Mouse (Mus musculus): ENCODE results near the gene Mpp5. TPM values are rescaled to one million over a fixed set of nuclear protein-coding genes. Genes with fewer than 3 reads are reported as not detected.

The Mpp5 gene
- polyA plus RNA-seq, 1 experiment from 2014 or later, result 26.5 TPM

- H3K36me3 ChIP-seq (ENCODE audit: control insufficient read depth, insufficient read depth, low read length), result no peaks in the 10 kb centered on the region
- H3K4me3 ChIP-seq (ENCODE audit: low read depth, low read length), result peak overlapping the region; percentile 60
- H3K27me3 ChIP-seq (ENCODE audit: control insufficient read depth, insufficient read depth, low read length), result no peaks in the 10 kb centered on the region
- H3K4me1 ChIP-seq (replicated peaks; ENCODE audit: control insufficient read depth, insufficient read depth, low read length), result peaks cover 8% of the 10 kb centered on the region; the same call in 1 of the 2 replicates
- peak overlapping the region; percentile 81; the same call in 1 of the 2 replicates for H3K27ac ChIP-seq (ENCODE audit: low read depth, low read length)
- peak overlapping the region; percentile 67 for H3K4me2 ChIP-seq (ENCODE audit: low read depth, low read length, severe bottlenecking)
- no peak for DNase-seq (ENCODE audit: low spot score)
- H3K9me3 ChIP-seq (ENCODE audit: control insufficient read depth, low read length), result no peaks in the 10 kb centered on the region
- peak overlapping the region; percentile 93 for H3K9ac ChIP-seq (ENCODE audit: low read length)
- ATAC-seq (replicated peaks; ENCODE audit: low FRiP score), result no peak
- WGBS, result under 1% methylated on average over 22 of the region's 22 CpGs
Observed at GRCm38 (mm10) chr12:78862254-78862730, 113.6 kb downstream of the Mpp5 start.

GRCm38 (mm10) chr12:78865434-78865833 is 116.7 kb downstream of the Mpp5 start:
- peaks cover 8% of the 10 kb centered on the region; the same call in 1 of the 2 replicates for H3K4me1 ChIP-seq (replicated peaks; ENCODE audit: control insufficient read depth, insufficient read depth, low read length)
- whole genome bisulfite sequencing, result 96% methylated on average over 1 of the region's 1 CpGs

GRCm38 (mm10) chr12:78868115-78868514 is 119.4 kb downstream of the Mpp5 start:
- Histone ChIP-seq H3K9ac (ENCODE audit: low read length) (no peak overlapping the region), H3K9me3 (ENCODE audit: control insufficient read depth, low read length) (no peaks in the 10 kb centered on the region), H3K27me3 (ENCODE audit: control insufficient read depth, insufficient read depth, low read length) (no peaks in the 10 kb centered on the region), H3K4me1 (replicated peaks; ENCODE audit: control insufficient read depth, insufficient read depth, low read length) (peaks cover 1% of the 10 kb centered on the region; the same call in 1 of the 2 replicates), H3K4me3 (ENCODE audit: low read depth, low read length) (no peak overlapping the region), H3K4me2 (ENCODE audit: low read depth, low read length, severe bottlenecking) (no peak overlapping the region), H3K36me3 (ENCODE audit: control insufficient read depth, insufficient read depth, low read length) (no peaks in the 10 kb centered on the region; the same call in 1 of the 2 replicates), H3K27ac (ENCODE audit: low read depth, low read length) (no peak overlapping the region)
- no peak for DNase-seq (ENCODE audit: low spot score)
- WGBS, result 89% methylated on average over 1 of the region's 1 CpGs
- no peak for ATAC-seq (replicated peaks; ENCODE audit: low FRiP score)

More at GRCm38 (mm10) chr12:78865434-78865833, 116.7 kb downstream of the Mpp5 start:
- DNase-seq (ENCODE audit: low spot score), result no peak
- H3K9ac ChIP-seq (ENCODE audit: low read length), result no peak overlapping the region
- H3K36me3 ChIP-seq (ENCODE audit: control insufficient read depth, insufficient read depth, low read length), result no peaks in the 10 kb centered on the region; the same call in 1 of the 2 replicates
- no peak overlapping the region for H3K4me3 ChIP-seq (ENCODE audit: low read depth, low read length)
- ATAC-seq (replicated peaks; ENCODE audit: low FRiP score), result no peak
- no peaks in the 10 kb centered on the region for H3K27me3 ChIP-seq (ENCODE audit: control insufficient read depth, insufficient read depth, low read length)
- no peaks in the 10 kb centered on the region for H3K9me3 ChIP-seq (ENCODE audit: control insufficient read depth, low read length)
- no peak overlapping the region for H3K4me2 ChIP-seq (ENCODE audit: low read depth, low read length, severe bottlenecking)
- no peak overlapping the region for H3K27ac ChIP-seq (ENCODE audit: low read depth, low read length)

- Histone ChIP-seq H3K4me2 (ENCODE audit: low read depth, low read length, severe bottlenecking) (no peak overlapping the region), H3K36me3 (ENCODE audit: control insufficient read depth, insufficient read depth, low read length) (peaks cover 11% of the 10 kb centered on the region; the same call in 1 of the 2 replicates), H3K9me3 (ENCODE audit: control insufficient read depth, low read length) (no peaks in the 10 kb centered on the region), H3K27me3 (ENCODE audit: control insufficient read depth, insufficient read depth, low read length) (no peaks in the 10 kb centered on the region), H3K4me3 (ENCODE audit: low read depth, low read length) (no peak overlapping the region), H3K9ac (ENCODE audit: low read length) (no peak overlapping the region), H3K4me1 (replicated peaks; ENCODE audit: control insufficient read depth, insufficient read depth, low read length) (no peaks in the 10 kb centered on the region), H3K27ac (ENCODE audit: low read depth, low read length) (no peak overlapping the region)
- WGBS, result 96% methylated on average over 3 of the region's 3 CpGs
- no peak for DNase-seq (ENCODE audit: low spot score)
- ATAC-seq (replicated peaks; ENCODE audit: low FRiP score), result no peak
Observed at GRCm38 (mm10) chr12:78874581-78874980, 125.9 kb downstream of the Mpp5 start.

- H3K4me2 ChIP-seq (ENCODE audit: low read depth, low read length, severe bottlenecking), result no peak overlapping the region
- no peak overlapping the region for H3K9ac ChIP-seq (ENCODE audit: low read length)
- ATAC-seq (replicated peaks; ENCODE audit: low FRiP score) (no peak), DNase-seq (ENCODE audit: low spot score) (no peak)
- no peaks in the 10 kb centered on the region for H3K9me3 ChIP-seq (ENCODE audit: control insufficient read depth, low read length)
- H3K36me3 ChIP-seq (ENCODE audit: control insufficient read depth, insufficient read depth, low read length), result no peaks in the 10 kb centered on the region; the same call in 1 of the 2 replicates
- 66% methylated on average over 1 of the region's 1 CpGs for WGBS
- H3K27ac ChIP-seq (ENCODE audit: low read depth, low read length), result no peak overlapping the region
- H3K27me3 ChIP-seq (ENCODE audit: control insufficient read depth, insufficient read depth, low read length), result no peaks in the 10 kb centered on the region
- no peaks in the 10 kb centered on the region for H3K4me1 ChIP-seq (replicated peaks; ENCODE audit: control insufficient read depth, insufficient read depth, low read length)
- no peak overlapping the region for H3K4me3 ChIP-seq (ENCODE audit: low read depth, low read length)
Observed at GRCm38 (mm10) chr12:78890062-78890461, 141.4 kb downstream of the Mpp5 start.

Other genes starting within 250 kb of the Mpp5 start
- 0.16 TPM in 1 of 2 replicates, not detected in the other for gene Fam71d, start 57.4 kb upstream of the Mpp5 start, polyA plus RNA-seq (2014; fragmentation: Nextera tagmentation; extraction: Ambion mirVana)
- 79.6 and 99.2 TPM in 2 replicates for gene Atp6v1d, start 112.7 kb downstream of the Mpp5 start, polyA plus RNA-seq (2014; fragmentation: Nextera tagmentation; extraction: Ambion mirVana)
- 240 and 249 TPM in 2 replicates for gene Eif2s1, start 112.9 kb downstream of the Mpp5 start, polyA plus RNA-seq (2014; fragmentation: Nextera tagmentation; extraction: Ambion mirVana)
- gene Plek2, start 158.1 kb downstream of the Mpp5 start, polyA plus RNA-seq (2014; fragmentation: Nextera tagmentation; extraction: Ambion mirVana), result 3.0 and 3.5 TPM in 2 replicates

Data from forebrain, embryonic 11.5 days (tissue).